Mouse (Mus musculus): Measurements from ENCODE around the gene Desi1.

Gene Desi1

GRCm38 (mm10) chr15:82033762-82034161 lies at the start of gene Desi1:
Gene Desi1 (minus strand): TSS chr15:82033862.
- no peak for DNase-seq (ENCODE audit: low read depth)

GRCm38 (mm10) chr15:82081161-82081560 lies 47.5 kb upstream of the Desi1 start:
- DNase-seq (ENCODE audit: low read depth): peak; percentile 70

- peak; percentile 26 for DNase-seq (ENCODE audit: low read depth)
These were observed 46.2 kb upstream of the Desi1 start for GRCm38 (mm10) chr15:82079883-82080282.

- DNase-seq (ENCODE audit: low read depth): no peak
These were observed 39.8 kb upstream of the Desi1 start for GRCm38 (mm10) chr15:82073490-82073889.

- DNase-seq (ENCODE audit: low read depth): no peak
These were observed 38.3 kb upstream of the Desi1 start for GRCm38 (mm10) chr15:82071816-82072469.

GRCm38 (mm10) chr15:82069898-82070297 lies 36.2 kb upstream of the Desi1 start, which contains the start of gene Mei1:
Gene Mei1 (plus strand): TSS chr15:82069996.
- no peak for DNase-seq (ENCODE audit: low read depth)

GRCm38 (mm10) chr15:82065511-82065910 lies 31.8 kb upstream of the Desi1 start:
- DNase-seq (ENCODE audit: low read depth): peak; percentile 75

GRCm38 (mm10) chr15:82063909-82064308 lies 30.2 kb upstream of the Desi1 start:
- no peak for DNase-seq (ENCODE audit: low read depth)

GRCm38 (mm10) chr15:82058719-82059201 lies 25.1 kb upstream of the Desi1 start, which contains the start of gene 4930407I10Rik:
Gene 4930407I10Rik (plus strand): TSS chr15:82059151.
- DNase-seq (ENCODE audit: low read depth): no peak

- no peak for DNase-seq (ENCODE audit: low read depth)
These were observed 18.9 kb upstream of the Desi1 start for GRCm38 (mm10) chr15:82052544-82052943.

- peak; percentile 90 for DNase-seq (ENCODE audit: low read depth)
These were observed 13.6 kb upstream of the Desi1 start, which contains the start of gene Snu13 for GRCm38 (mm10) chr15:82047080-82047883. Gene Snu13 (minus strand): TSS chr15:82047598.

- peak; percentile 51 for DNase-seq (ENCODE audit: low read depth)
These were observed 12.7 kb upstream of the Desi1 start for GRCm38 (mm10) chr15:82046246-82046891.

GRCm38 (mm10) chr15:82044166-82044784 lies 10.6 kb upstream of the Desi1 start:
- peak; percentile 76 for DNase-seq (ENCODE audit: low read depth)

- DNase-seq (ENCODE audit: low read depth): peak; percentile 81
These were observed 7.0 kb upstream of the Desi1 start for GRCm38 (mm10) chr15:82040650-82041049.

GRCm38 (mm10) chr15:82035904-82036689 lies 2.4 kb upstream of the Desi1 start:
- DNase-seq (ENCODE audit: low read depth): peak; percentile 78

- no peak for DNase-seq (ENCODE audit: low read depth)
These were observed 1.3 kb downstream of the Desi1 start for GRCm38 (mm10) chr15:82032386-82032785.

GRCm38 (mm10) chr15:82027726-82028125 lies 5.9 kb downstream of the Desi1 start:
- DNase-seq (ENCODE audit: low read depth): no peak

GRCm38 (mm10) chr15:82027276-82027675 lies 6.4 kb downstream of the Desi1 start:
- no peak for DNase-seq (ENCODE audit: low read depth)

- peak; percentile 52 for DNase-seq (ENCODE audit: low read depth)
These were observed 9.6 kb downstream of the Desi1 start for GRCm38 (mm10) chr15:82023965-82024635.

GRCm38 (mm10) chr15:82022535-82023088 lies 11.1 kb downstream of the Desi1 start:
- peak; percentile 99 for DNase-seq (ENCODE audit: low read depth)
